Mouse (Mus musculus): ENCODE data around the gene Tctex1d4.

- TF ChIP-seq GATA1 (IDR thresholded peaks at IDR 0.05; ENCODE audit: low read length) (no peak), TAL1 (IDR thresholded peaks at IDR 0.05; ENCODE audit: low read length) (no peak)
Observed at GRCm38 (mm10) chr4:117148047-117148713, 21.6 kb downstream of the Tctex1d4 start.
